Mouse (Mus musculus): ENCODE measurements around the gene Cfdp1. TPM values are rescaled to one million over a fixed set of nuclear protein-coding genes. Genes with fewer than 3 reads are reported as not detected.

Cfdp1 gene
- total RNA-seq, 2 experiments from 2014 or later: 17.8 to 21.0 TPM

- no peak for DNase-seq (ENCODE audit: low spot score)
Measured at GRCm38 (mm10) chr8:111801456-111801855, 52.6 kb downstream of the Cfdp1 start.

DNA sequence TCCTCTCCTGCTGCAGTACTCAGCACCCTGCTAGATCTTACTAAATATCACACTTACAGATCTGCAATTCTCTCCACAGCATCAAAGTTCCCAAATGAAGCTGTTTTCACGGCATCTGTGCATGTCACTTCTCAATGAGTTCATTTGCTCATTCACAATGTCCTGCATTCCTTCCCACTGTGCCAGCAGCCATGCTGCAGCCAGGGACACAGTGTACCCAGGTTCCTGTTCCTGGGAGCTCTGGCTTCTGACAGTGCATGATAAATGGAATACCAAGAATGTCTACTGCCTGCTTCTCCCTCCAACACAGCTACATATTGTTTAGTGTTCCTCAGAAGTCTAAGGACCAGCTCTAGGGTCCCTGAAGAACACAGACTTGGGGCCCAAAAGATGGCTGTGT lies 57.6 kb downstream of the Cfdp1 start:
- peak; percentile 60 for DNase-seq (ENCODE audit: low spot score)

DNA sequence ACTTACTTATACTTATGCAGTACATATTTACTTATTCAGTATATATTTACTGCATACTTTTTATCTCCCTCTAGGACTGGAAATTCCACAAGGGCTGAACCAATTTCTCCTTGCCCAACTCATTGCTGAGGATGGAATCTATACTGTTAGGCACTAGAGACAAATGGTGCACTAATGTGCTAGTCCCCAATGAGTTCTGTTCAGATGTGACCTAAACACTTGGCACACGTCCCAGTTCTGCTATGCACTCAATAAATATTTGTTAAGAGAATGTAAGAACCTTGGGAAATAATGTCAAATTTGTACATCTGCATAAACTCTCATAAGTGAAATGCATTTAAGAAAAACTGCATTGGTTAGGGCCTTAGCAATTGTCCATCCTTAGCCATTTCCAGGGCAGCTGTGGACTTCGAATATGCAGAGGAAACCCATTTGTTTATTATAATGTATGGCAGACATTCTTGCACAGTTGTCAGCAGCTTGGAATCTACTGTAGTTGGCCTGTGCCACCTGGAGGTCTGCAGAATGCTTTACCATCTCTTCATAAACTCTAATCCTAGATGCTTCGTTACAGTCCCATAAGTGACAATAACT lies 60.7 kb downstream of the Cfdp1 start:
- no peak for DNase-seq (ENCODE audit: low spot score)

GRCm38 (mm10) chr8:111789639-111790038 lies 64.5 kb downstream of the Cfdp1 start:
- DNase-seq (ENCODE audit: low spot score): no peak

GRCm38 (mm10) chr8:111789200-111789599 lies 64.9 kb downstream of the Cfdp1 start:
- no peak for DNase-seq (ENCODE audit: low spot score)

DNA sequence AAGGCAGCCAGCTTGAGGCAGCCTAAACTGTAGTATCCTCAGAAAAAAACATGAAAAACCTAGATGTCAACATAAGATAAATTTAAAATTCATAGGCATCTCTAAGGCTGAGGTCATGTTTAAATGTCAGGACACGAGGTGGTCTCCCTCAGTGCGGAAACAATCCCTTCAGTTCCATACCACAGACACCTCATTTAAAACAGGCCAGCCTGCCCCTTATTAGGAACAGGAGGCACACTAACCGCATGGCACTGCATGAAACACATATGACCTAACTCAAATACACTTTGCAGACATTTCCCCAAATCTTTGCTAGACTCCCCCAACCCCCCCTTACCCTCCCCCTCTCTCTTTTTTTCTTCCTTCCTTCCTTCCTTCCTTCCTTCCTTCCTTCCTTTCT lies 65.6 kb downstream of the Cfdp1 start:
- DNase-seq (ENCODE audit: low spot score): no peak

DNA sequence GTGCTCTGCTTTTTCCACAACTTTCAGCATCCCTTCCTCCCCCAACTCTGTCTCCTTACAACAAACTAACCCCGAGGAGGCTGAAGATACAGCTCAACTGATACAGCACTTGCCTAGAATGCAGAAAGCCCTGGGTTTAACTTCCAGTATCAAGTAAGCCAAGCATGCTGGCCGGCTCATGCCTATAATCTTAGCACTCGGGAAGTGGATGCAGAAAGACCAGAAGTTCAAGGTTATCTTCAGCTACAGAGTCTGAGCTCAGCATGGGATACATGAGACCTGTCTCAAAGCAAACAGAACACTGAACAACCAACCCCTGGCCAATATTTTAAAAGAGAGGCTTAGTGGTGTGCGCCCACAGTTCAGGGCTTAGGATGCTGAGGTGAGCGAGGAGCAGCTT lies 66.0 kb downstream of the Cfdp1 start:
- DNase-seq (ENCODE audit: low spot score): no peak

DNA sequence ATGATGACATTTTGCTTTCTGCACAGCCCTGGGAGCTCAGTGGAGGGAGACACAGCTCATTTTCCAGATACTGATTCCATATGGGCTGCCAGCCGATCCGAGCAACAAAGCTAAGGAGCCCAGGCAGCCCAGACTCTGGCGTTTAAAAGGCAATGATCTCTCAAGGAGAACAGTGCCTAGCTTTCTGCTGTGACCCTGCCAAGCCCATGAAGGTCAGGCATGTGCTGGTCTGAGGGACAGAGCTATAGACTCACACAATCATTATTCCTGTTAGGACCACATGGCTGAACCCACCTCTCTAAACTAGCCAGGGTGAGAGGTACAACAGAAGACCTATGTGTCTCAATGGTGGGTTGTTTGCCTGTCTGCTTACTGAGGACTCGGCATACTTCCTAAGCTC lies 66.4 kb downstream of the Cfdp1 start:
- DNase-seq (ENCODE audit: low spot score): no peak

GRCm38 (mm10) chr8:111786701-111787588 lies 67.1 kb downstream of the Cfdp1 start:
- DNase-seq (ENCODE audit: low spot score): no peak

GRCm38 (mm10) chr8:111786116-111786515 lies 68.0 kb downstream of the Cfdp1 start:
- DNase-seq (ENCODE audit: low spot score): no peak

DNA sequence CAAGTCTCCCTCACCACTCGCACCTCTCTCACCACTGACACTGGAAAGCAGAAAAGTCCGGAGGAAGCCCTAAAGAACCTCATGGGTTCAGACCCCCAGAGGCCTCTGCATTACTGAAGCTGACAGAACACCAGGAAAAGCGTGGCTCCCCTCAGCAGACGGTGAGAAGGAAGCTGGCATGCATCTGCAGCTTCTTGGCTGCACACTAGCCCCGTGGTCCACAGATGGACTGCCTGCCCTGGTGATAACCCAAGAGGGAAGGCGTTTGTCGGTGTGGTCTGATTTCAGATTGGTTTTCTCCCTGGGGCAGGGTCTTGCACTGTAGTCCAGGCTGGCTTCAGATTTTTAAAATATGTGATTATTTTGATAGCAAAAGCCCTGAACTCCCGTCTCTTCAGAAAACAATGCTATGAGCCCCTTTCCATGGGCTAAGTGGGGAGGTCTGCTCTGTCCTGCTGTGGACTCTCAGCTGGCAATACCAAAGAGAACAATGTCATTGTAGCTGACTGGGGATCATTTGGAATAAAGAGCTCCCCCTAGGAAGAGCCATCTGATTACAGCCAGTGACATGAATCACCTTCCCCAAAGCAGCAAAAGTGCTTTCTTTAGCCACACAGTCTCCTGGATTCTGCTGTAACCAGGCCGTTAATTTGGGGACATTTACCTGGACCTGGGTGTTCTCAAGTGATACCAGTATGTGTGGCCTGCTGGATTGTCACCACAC lies 71.3 kb downstream of the Cfdp1 start:
- no peak for DNase-seq (ENCODE audit: low spot score)

DNA sequence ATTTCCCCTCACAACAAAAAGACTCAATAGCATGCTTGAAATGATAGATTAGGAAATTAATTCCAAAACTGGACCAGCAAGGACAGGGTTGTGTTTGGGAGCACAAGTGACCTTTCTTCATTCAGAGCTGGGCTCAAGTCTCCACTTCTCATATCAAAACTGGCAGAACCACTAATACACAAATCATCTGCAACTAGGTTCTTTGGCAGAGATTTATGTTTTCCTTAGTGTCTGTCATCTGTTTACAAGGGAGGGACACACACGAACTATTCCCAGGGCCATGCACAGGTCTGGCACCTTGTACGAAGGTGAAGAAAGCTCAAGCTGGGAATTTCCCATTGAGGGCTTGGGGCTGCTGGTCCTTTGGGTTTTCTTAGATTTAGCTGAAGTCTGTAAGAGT lies 71.9 kb downstream of the Cfdp1 start:
- no peak for DNase-seq (ENCODE audit: low spot score)

DNA sequence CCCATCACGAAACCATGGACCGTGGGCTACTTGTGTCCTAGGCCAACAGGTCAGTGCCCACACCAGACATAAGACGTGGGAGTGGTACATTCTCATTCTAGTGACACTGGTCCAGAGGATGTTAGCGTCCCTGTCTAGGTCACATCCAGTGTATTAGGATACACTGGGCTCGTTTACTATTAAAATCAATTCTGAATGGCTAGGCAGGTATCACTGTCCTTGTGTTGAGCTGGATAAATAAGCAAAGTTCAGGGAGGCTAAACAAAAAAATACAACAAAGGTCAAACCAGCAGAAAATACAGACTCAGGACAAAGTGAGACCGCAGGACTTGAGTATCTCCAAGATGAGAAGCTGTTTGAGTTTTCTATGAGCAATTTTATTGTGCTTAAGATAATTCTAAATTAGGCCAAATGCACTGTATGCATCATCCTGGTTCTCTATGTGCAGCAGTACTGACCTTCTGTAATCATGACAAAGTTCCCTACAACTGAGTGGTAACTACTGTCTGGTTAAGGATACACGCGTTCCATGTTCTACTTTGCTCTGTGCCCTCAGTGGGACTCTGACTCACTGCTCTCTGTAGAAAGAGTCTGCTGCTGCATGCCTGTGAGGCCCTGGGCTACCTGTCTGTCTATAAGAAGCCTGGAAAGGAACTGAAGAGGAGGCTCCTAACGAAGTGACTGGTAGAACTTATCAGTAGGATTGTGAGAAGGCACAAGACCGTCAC lies 73.2 kb downstream of the Cfdp1 start:
- DNase-seq (ENCODE audit: low spot score): no peak

DNA sequence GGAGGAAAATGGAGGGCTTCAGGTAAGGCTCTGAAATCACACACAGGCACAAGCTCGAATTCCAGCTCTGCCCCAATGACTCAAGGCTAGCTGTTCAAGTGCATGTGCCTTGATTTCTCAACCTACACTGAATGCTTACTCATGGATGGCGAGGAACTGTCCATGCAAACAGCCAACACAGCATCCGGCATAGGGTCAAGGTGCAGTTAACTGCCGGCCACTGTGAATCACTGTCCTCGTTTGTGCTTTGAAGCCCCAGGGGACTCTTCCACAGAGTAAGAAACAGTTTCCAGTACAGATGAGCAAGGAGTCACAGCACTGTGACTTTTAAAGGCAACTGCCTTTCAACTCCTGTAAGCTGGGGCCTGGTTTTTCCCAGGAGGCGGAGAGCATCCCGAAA lies 74.4 kb downstream of the Cfdp1 start:
- DNase-seq (ENCODE audit: low spot score): no peak

DNA sequence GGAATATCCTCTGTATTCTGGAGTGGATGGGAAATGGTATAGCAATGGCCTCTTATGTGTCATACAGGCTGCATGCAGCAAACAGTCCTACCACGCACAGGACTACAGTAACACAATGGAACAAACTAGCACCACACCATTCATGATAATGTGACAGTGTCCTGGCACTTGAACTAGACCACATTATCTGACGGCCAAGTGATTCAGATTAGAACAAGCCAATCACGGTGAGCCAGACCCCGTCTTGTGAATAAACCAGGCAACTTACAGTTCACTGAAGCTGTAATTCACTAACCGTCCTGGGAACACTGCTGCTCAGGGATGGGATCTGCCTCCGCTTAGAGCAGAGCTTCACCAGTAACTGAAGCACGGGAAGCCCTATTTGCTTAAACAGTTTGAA lies 75.3 kb downstream of the Cfdp1 start:
- DNase-seq (ENCODE audit: low spot score): no peak

DNA sequence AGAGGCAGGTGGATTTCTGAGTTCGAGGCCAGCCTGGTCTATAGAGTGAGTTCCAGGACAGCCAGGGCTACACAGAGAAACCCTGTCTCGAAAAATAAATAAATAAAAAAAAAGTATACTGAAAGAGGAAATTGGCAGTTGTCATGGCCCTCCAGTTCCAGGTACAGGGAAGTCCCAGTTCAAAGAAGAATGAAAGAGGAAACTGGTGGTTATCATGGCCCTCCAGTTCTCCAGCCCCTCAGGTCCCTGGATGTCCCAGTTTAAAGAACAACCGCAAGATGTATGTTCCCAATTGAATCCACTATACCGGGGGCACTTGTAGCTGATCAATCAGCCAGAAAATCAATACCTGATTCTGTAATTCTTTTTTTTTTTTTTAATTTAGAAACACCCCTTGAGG lies 77.6 kb downstream of the Cfdp1 start:
- DNase-seq (ENCODE audit: low spot score): no peak

DNA sequence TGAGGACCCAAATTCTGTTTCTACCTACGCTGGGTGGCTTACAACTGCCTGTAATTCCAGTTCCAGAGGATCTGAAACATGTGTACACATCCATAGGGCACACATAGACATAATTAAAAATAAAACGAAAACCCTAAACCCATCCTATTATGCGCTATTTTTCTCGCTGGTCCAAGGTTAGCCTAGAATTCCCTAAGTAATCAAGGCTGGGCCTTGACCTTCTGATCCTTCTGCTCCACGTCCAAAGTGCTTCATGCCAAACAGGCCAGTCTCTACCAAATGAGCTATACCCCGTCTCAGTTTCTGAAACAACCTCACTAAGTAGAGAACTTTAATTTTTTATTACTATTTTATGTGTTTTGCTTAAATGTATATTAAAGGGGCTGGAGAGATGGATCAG lies 78.3 kb downstream of the Cfdp1 start:
- no peak for DNase-seq (ENCODE audit: low spot score)

GRCm38 (mm10) chr8:111773476-111773875 lies 80.6 kb downstream of the Cfdp1 start:
- DNase-seq (ENCODE audit: low spot score): no peak

DNA sequence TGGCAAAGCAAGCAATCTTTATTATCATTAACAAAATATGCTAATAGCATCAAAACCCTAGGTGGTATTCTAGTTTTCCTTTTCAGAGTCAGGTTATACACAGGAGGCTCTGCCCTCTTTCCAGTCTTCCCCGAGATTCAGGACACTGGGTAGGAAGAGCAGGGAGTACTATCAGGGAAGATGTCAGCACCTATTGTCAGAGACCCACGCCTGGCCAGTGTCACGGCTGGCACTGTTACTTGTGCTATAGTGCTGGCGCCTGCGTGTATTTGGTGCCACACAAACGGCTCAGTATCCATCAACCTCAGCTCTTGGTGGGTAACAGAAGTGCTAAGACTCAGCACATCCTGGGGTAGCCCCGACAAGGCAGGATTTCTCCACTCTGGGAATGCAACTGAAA lies 81.0 kb downstream of the Cfdp1 start:
- no peak for DNase-seq (ENCODE audit: low spot score)

- DNase-seq (ENCODE audit: low spot score): no peak
Measured at GRCm38 (mm10) chr8:111772083-111772482, 82.0 kb downstream of the Cfdp1 start.

- no peak for DNase-seq (ENCODE audit: low spot score)
Measured at GRCm38 (mm10) chr8:111771625-111772020, 82.5 kb downstream of the Cfdp1 start.

Data from gastrocnemius, adult 18-20 months (tissue).